ENCODE assay signal across 14 mouse cellular contexts in genomic region chr1:70946564-70946963, GRCm38 (mm10).
"Had no signal": no experiment of that assay in that cellular context is flagged by ENCODE, and none has a peak within 500 bp of the region (broad histone marks: within the 10 kb centered on the region; RNA-seq: fewer than 3 reads in every experiment).

No protein-coding gene starts in this region.

- ATAC-seq: hindbrain, postnatal 0 days; intestine, embryonic 15.5 days; midbrain, embryonic 13.5 days had no signal

- H3K4me1 ChIP-seq: intestine, embryonic 15.5 days; kidney, embryonic 15.5 days; limb, embryonic 13.5 days; liver, embryonic 13.5 days; midbrain, embryonic 13.5 days; neural tube, embryonic 15.5 days had no signal

- H3K9me3 ChIP-seq: intestine, embryonic 15.5 days; kidney, embryonic 15.5 days; limb, embryonic 13.5 days; liver, embryonic 13.5 days; midbrain, embryonic 13.5 days; neural tube, embryonic 15.5 days had no signal

- H3K27ac ChIP-seq: hindbrain, postnatal 0 days; intestine, embryonic 15.5 days; kidney, embryonic 15.5 days; limb, embryonic 13.5 days; liver, embryonic 13.5 days; midbrain, embryonic 13.5 days; neural tube, embryonic 15.5 days had no signal

- H3K4me2 ChIP-seq: intestine, embryonic 15.5 days; kidney, embryonic 15.5 days; limb, embryonic 13.5 days; liver, embryonic 13.5 days; midbrain, embryonic 13.5 days; neural tube, embryonic 15.5 days had no signal

- H3K9ac ChIP-seq: intestine, embryonic 15.5 days; kidney, embryonic 15.5 days; limb, embryonic 13.5 days; liver, embryonic 13.5 days; midbrain, embryonic 13.5 days; neural tube, embryonic 15.5 days had no signal

- DNase-seq: kidney, adult 2 months; kidney, postnatal 14 days; left cerebral cortex, postnatal 4 days; liver, embryonic 13.5 days; lung, adult 2 months; right cerebral cortex, adult 18-20 months; thymus, adult 18-20 months; thymus, postnatal 14 days had no signal

- H3K4me3 ChIP-seq: intestine, embryonic 15.5 days; kidney, embryonic 15.5 days; limb, embryonic 13.5 days; liver, embryonic 13.5 days; midbrain, embryonic 13.5 days; neural tube, embryonic 15.5 days had no signal

- H3K27me3 ChIP-seq: intestine, embryonic 15.5 days; kidney, embryonic 15.5 days; limb, embryonic 13.5 days; liver, embryonic 13.5 days; midbrain, embryonic 13.5 days; neural tube, embryonic 15.5 days had no signal

- H3K36me3 ChIP-seq: intestine, embryonic 15.5 days; kidney, embryonic 15.5 days; limb, embryonic 13.5 days; liver, embryonic 13.5 days; midbrain, embryonic 13.5 days; neural tube, embryonic 15.5 days had no signal
